Mouse (Mus musculus): ENCODE results near the gene Kank2. TPM values are rescaled to one million over a fixed set of nuclear protein-coding genes. Genes with fewer than 3 reads are reported as not detected.
A peak's percentile ranks its signal among the peaks of the same experiment; 100 is the strongest.

The Kank2 gene
- total RNA-seq, 2 experiments from 2014 or later, result 6.3 to 7.4 TPM

DNA sequence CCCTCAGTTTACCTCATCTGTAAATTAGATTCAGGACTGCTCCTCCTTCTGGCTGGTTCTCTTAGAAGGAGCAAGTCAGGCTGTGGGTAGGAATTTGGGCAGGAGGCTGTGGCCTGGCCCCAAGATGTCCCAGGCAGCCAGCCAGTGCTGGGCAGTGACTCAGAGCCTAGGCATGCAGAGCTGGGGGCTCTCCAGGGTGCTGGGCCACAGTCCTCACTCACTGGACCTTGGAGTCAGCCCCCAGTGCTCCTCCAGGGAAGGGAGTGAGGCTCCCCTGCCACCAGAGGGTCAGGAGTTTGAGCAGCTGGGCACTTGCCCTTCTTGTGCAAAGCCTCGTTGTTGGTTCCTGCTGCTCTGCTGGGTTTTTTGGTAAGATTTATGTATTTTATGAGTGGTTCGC is 44.5 kb downstream of the Kank2 start:
- no peak for DNase-seq (ENCODE audit: extremely low spot score in 1 of 2, low spot score in 1 of 2)

DNA sequence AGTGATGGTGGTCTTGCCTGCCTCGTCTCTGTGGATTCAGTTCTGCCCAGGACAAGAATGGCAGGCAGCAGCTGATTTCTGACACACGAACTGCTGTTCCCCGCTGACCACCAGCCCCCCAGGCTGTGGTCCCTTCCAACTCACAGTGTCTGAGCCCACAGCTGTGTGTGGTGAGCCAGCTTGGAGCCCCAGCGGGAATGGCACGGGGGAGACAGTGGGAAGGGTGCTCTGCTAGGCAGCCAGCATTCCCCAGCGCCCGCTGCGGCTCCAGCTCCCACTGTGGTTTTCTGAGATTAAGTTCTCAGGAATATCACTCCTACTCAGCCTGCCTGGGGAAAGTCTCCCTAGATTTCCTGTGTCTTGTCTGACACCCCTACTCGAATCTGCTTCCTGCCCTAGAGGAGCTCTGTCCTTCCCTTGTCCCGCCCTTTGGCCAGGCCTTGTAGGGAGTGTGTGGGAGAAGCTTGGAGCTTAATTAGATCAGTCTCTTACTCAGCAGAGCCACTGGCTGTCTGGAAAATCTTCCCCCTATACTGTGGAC is 46.2 kb downstream of the Kank2 start:
- DNase-seq (ENCODE audit: extremely low spot score in 1 of 2, low spot score in 1 of 2), result no peak

DNA sequence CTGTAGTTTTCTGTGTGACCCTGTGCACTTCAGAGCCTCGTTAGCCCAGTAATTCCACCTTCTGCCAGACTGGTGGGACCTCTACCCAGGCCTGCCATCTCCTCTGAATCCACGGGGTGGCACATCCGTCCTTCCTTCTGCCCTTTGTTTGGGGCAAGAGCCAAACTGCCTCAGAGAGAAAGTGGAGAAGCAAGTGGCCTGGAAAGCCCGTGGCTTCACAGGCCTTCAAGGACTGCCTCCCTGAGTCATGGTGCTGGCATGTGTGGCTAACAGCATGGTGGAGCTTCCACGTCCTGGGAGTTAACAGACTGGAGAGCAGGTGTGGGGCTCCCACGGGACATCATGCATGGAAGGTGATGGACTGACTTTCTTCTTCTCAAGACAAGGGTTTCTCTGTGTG is 47.2 kb downstream of the Kank2 start:
- DNase-seq (ENCODE audit: extremely low spot score in 1 of 2, low spot score in 1 of 2), result no peak

DNA sequence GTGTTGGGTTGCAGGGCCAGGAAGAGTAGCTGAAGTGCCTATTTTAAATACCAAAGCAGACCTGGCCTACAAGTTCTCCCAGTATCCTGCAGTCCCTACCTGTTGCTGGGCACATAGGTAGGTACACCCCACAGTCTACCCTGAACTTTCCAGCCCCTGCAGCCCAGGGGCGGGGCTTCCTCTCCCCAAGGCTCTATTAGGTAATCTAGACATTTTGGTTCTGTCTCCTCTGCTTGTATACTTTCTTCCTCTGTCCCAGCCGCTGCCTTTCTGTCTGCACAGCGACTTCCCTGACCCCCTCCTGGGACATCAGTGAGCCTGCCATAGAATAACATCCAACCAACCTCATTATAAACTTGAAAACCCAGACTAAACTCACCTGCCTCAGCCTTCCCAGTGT is 48.2 kb downstream of the Kank2 start:
- no peak for DNase-seq (ENCODE audit: extremely low spot score in 1 of 2, low spot score in 1 of 2)

DNA sequence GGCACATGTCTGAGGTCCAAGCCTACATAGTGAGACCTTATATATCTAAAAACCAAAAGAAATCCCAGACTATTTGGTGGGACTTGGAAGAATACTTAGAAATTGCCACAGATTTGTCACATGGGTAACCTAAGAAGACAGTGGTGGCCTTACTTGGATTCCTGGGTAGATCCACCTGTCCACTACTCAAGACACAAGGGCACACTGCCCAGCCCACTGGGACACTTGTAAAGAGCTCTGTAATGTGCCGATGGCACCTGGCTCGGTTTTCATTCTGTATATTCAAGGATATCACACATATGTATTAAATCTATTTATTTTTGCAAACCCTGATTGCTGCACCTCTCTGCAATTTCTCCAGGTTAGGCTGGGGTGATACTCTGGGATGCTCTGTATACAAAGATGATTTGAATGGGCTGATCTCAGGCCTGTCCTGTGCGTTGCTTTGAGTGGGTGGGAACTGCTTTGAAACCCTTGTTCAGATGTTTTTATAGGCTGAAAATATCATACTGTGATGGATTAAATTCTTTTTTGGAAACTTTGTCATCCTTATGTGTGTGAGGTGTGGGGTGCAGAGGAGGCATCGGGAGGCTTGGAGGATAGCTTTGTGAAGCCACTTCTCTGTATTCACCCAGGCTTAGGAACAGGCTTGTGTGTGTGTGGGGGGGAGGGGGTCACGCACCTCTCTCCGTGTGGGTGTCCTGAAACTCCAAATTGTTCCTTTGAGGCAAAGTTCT is 49.0 kb downstream of the Kank2 start:
- no peak for DNase-seq (ENCODE audit: extremely low spot score in 1 of 2, low spot score in 1 of 2)

DNA sequence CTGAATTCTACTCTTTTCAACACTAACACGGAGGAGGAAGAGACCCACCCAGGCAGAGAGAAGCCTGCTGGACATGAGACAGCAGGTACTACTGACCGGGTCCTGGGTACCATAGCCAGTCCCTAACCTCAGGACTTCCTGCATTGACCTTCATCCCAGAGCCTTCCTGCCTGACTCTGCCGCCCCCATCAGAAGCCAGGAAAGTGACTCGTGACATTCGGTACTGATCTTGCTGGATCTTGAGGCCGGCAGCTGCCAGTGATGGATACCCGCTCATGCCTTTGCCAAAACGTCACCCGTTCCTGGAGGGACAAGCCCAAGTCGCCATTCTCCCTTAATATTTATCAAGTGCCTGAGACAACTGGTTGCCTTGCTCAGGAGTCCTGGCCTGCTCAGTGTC is 50.1 kb downstream of the Kank2 start:
- DNase-seq (ENCODE audit: extremely low spot score in 1 of 2, low spot score in 1 of 2), result no peak

DNA sequence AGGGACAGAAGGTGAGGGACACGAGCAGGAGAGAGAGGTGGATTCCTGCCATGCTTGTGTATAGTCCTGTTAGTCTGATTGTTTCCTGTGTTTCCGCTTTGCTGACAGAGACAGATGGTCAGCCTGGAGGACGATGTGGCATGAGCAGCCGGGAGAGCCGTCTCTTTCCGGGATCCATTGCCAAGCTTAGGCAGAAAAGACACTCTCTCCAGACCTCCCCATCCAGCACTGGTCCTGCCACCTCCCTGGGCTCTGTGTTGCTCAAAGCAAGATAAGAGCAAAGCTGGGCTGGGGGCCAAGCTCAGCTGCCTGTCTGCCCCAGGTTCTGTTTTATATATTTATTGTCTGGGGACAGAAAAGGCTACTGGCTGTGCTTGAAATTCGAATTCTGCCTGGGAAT is 50.5 kb downstream of the Kank2 start:
- DNase-seq (ENCODE audit: extremely low spot score in 1 of 2, low spot score in 1 of 2), result no peak

DNA sequence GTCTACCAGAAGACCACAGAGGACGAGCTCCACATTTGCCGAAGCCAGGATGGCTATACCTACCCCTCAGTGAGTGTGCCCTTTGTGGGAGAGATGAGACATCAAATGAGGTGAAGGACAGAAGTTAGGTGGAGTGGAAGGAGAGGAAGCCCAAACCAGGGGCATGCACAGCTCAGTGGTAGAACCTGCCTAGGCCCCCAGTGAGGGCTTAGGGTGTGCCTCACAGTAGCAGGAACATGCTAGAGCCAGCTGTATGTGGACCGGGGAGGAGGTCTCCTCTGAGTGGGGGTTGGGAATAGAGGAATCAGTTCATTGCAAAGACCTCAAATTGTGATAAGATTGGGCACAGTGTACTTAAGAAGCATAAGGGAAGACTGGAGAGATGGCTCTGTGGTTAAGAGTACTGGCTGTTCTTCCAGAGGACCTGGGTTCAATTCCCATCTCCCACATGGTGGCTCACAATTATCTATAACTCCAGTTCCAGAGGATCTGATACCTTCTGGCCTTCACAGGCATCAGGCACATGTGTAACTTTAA is 51.2 kb downstream of the Kank2 start:
- DNase-seq (ENCODE audit: extremely low spot score in 1 of 2, low spot score in 1 of 2), result no peak

DNA sequence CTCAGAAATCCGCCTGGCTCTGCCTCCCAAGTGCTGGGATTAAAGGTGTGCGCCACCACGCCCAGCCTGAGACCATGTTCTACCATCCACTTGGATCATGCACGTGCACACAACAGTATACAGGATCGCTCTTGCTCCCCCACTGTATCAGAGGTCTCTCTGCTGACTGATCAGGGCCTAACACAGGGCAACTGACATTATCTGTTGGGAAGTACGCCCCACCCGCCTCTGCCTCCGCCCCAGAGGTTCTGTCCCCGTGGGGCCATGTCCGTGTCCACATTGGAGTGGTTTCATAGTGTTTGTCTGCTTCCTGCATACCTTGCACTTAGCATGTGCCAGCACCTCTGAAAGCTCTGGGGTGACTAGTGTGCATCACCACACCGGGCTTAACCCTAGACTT is 57.0 kb downstream of the Kank2 start:
- no peak for DNase-seq (ENCODE audit: extremely low spot score in 1 of 2, low spot score in 1 of 2)

DNA sequence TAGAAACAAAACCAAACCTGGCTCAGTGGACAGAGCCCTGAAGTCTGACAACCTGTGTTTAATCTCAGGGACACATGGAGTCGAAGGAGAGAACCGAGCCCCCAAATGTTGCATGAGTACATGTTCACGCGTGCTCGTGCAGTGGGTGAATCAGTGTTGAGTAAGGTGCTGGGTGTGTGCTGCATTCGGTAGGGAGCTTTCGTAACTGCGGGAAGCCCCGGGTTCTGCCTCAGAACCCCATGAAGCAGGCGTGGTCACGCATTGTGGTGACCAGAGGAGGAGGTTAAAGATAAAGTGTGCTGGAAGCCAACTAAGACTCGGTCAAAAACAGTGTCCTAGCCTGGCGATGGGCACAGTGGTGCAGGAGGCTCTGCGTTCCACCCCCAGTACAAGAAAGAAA is 58.1 kb downstream of the Kank2 start:
- no peak for DNase-seq (ENCODE audit: extremely low spot score in 1 of 2, low spot score in 1 of 2)

DNA sequence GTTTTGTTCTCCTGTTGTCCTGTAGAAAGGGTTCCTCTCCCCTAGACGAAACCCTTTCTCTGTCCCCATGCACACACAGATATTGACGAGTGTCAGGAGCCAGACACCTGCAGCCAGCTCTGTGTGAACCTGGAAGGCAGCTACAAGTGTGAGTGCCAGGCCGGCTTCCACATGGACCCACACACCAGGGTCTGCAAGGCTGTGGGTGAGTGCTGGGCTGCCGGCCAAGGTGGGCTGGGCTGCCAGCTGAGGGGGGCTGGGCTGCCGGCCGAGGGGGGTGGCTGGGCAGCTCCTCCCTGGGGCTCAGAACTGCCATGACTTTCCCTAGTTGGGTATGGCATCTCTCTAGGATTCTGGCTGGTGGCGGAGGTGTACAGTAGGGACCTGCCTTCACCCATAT is 59.8 kb downstream of the Kank2 start:
- no peak for DNase-seq (ENCODE audit: extremely low spot score in 1 of 2, low spot score in 1 of 2)

DNA sequence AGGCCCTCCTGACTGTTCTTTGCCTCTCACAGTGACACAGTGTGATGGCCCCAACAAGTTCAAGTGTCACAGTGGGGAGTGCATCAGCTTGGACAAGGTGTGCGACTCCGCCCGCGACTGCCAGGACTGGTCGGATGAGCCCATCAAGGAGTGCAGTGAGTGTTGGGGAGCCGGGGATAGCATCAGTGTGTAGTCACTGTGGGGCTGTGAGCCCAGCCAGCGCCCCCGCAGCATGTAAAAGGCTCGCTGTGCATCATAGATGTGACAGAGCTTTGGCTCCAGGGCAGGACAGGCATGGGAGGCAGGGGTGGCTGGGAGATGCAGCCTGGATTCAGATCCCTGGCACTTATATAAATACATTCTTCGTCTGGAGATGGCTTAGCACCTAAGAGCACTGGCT is 61.4 kb downstream of the Kank2 start:
- no peak for DNase-seq (ENCODE audit: extremely low spot score in 1 of 2, low spot score in 1 of 2)

DNA sequence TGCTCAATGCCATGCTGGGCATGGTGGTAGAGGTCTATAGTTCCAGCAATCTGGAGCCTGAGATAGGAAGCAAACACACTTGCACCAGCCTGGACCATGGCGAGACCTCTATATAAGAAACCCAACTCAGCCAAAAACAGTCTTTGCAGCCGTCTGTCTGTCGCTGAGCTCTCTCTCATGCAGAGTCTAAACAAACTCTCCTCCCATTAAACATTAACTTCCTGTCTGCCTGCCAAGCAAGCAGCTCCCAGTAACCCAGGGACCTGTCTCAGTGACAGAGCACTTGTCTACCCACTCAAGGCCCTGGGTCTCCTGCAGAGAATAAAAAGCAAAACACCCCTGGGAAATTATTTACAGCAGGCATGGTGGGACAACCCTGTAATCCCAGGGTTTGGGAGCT is 62.0 kb downstream of the Kank2 start:
- no peak for DNase-seq (ENCODE audit: extremely low spot score in 1 of 2, low spot score in 1 of 2)

DNA sequence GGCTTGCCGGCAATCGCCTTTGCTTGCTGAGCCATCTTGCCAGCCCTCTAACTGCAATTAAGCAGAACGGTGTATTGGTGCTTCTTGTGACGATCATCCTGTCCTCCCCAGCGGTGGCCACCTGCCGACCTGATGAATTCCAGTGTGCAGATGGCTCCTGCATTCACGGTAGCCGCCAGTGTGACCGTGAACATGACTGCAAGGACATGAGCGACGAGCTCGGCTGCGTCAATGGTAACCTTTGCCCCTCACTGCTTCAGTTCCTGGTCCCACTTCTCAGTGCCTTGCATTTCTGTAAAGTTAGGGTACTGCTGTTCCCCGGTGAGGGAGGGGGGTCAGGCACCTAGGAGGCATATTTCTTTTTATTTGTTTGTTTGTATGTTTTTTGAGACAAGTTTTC is 63.4 kb downstream of the Kank2 start:
- DNase-seq (ENCODE audit: extremely low spot score in 1 of 2, low spot score in 1 of 2), result no peak

DNA sequence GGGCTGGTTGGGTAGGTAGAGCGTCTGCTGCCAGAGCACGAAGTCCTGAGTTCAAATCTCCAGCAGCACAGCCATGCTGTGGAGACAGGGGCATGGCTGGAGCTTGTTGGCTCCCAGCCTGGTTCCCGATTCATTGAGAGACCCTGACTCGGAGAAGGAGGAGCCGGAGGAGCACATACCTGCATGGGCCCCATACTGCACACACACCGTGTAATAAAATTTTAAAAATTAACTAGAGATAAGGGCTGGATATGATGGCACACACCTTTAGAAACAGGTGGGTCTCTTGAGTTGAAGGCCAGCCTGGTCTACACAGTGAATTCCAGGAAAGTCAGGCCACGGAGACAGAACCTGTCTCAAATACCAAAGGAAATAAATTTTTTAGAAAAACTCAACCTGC is 64.6 kb downstream of the Kank2 start:
- DNase-seq (ENCODE audit: extremely low spot score in 1 of 2, low spot score in 1 of 2), result no peak

DNA sequence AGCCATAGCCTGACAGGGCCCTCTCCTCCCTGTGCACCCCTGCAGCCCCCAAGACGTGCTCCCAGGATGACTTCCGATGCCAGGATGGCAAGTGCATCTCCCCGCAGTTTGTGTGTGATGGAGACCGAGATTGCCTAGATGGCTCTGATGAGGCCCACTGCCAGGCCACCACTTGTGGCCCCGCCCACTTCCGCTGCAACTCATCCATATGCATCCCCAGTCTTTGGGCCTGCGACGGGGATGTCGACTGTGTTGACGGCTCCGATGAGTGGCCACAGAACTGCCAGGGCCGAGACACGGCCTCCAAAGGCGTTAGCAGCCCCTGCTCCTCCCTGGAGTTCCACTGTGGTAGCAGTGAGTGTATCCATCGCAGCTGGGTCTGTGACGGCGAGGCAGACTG is 65.1 kb downstream of the Kank2 start:
- no peak for DNase-seq (ENCODE audit: extremely low spot score in 1 of 2, low spot score in 1 of 2)

DNA sequence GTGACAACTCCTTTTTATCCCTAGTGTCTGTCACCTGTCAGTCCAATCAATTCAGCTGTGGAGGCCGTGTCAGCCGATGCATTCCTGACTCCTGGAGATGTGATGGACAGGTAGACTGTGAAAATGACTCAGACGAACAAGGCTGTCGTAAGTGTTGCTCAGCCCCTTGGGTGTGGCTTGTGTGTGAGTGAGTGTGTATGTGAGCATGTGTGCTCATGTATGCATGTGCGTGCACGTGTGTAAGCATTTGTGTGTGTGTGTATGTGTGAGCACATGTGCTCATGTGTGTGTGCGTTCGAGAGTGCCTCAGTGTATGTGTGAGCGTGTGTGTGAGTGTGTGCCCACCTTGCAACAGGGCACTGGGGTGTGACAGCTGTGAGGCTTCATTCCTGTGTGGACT is 66.3 kb downstream of the Kank2 start:
- no peak for DNase-seq (ENCODE audit: extremely low spot score in 1 of 2, low spot score in 1 of 2)

DNA sequence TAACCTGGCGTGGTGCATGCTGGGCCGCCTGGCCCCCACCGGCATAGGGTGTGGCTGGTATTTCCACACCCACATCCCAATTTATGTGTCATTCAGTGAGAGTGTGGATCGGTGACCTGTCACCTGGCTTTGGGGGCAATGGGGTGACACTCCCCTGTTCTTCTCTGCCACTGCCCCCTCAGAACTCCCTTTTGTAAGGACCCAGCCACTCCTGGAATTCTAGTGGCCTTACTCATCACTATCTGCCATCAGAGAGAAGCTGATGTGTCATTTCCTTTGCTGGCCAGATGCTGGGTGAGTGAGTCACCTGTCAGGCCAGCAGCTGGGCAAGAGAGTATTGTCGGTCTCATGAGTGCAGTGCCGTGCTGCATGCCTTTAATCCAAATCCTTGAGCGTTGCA is 69.3 kb downstream of the Kank2 start:
- no peak for DNase-seq (ENCODE audit: extremely low spot score in 1 of 2, low spot score in 1 of 2)

DNA sequence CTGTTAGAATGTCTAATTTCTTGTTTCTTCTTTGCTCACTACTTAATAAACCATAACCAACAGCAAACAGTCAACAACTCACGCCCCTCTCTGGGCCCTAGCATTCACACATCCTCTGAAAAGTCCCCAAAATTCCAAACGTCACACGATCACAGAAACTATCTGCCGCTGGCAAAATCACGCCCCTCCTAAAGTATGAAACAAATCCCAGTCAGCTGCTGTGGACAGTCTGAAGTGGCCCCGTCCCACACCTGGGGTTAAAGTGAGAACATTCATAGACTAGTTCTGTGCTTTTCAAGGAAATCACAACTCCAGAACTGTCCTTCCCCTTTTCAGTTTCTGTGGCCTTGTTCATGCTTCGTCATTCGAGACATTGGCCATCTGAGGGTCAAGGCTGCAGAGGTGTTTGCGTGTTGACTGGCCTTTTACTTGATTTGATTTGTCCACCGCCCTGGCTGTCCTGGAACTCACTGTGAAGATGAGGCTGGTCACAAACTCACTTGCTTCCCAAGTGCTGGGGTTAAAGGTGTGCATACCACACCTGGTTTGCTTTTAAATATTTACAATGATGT is 70.2 kb downstream of the Kank2 start:
- DNase-seq (ENCODE audit: extremely low spot score in 1 of 2, low spot score in 1 of 2), result no peak

DNA sequence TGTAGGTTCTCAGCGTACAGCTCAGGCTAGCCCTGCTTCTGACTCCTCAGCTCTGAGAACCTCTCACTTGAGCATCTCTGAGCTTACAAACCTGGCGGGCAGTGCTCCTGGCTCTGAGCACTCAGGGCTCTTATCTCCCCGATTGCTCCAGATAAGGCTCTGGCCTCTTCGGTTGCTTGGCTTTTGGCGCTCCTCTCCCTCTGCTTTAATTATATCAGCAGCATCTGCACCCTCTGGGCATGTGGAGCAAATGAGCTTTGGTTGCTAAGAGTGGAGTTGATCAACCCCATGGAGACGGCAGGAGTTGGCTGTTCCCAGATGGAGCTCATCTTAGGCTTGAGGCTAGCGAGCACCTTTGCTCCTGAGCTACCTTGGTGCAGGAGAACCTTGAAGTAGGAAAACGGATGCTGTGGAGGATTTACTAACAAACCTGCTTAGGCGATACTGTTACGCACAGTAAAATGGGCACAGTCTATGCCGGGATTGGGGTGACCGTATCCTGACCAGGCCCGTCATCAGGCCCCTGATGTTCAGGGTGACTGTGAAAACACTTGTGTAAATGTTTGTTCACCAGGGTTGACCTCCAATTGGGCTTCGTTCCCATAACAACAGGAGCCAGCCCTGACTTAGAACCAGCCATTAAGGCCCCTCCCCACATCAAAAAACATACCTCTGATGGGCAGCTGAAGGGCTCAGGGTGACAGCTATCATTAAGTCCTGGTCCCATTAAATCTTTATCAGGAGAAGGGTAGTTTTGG is 72.1 kb downstream of the Kank2 start:
- peak in 1 of 2 experiments; percentile 27 for DNase-seq (ENCODE audit: extremely low spot score in 1 of 2, low spot score in 1 of 2)
